Mouse (Mus musculus) induced T-regulatory cell, adult 2 months (primary cell): ENCODE measurements around the gene Gap43.
"Not testable (repeated sequence)": the region's sequence is repeated elsewhere in the genome, so short reads cannot be mapped to it uniquely, and the experiment has no call there.

Experiments used
- DNase-seq: peaks from one replicate; pipeline ENCODE4 v3.0.0-alpha.2; 2012; ENCODE audit warnings: low read depth

Gap43 gene

DNA sequence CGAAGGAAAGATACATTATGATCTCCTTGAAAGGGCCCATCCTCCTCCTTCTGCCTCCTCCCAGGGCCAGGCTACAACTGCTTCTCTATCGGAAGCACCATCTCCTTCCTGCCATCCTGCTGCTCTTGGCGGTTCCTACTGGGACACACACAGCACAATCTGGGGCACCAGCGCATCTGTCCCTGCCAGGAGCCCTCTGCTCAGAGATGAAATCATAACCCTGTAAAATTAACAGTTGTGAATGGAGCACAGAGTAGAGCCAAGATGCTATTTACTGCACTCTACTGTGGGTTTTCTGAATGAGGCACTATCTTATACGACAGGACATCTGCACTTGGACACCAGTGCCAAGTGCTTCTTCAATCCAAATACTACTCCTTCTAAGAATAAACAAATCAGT, 46.0 kb downstream of the Gap43 start:
- no peak for DNase-seq

DNA sequence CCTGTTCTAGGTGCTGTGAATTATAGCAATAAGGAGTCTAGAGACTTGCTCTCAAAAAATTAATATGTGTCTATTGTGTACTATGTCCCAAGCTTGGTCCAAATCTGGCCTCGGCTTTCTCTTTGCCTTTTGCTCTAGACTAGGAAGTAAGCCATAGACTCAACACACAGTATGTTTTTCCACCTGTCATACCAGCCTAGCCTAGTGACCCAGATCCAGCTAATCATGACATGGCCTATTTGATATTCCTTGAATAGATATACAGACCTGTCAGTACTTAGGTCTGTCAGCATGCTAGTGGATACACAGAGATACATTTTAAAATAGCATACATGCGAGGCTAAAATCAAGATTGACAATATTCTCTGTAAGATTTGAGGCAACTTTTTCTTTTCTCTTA, 46.4 kb downstream of the Gap43 start:
- no peak for DNase-seq

DNA sequence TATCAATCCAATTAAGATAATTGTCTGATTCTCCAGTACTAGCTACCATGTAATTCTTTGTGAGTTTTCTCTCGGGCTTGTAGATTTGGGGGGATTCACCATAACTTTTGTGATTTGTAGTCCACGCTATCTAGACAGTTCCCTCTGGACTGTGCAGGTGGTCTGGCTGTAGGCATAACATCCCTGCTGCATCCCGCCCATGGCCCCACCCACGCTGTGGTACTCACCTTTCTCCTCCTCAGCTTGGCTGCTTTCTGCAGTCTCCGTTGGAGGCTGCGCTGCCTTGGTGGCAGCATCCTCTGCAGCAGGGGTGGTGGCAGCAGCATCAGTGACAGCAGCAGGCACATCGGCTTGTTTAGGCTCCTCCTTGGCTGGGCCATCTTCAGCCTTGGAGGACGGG, 48.9 kb downstream of the Gap43 start:
- no peak for DNase-seq

DNA sequence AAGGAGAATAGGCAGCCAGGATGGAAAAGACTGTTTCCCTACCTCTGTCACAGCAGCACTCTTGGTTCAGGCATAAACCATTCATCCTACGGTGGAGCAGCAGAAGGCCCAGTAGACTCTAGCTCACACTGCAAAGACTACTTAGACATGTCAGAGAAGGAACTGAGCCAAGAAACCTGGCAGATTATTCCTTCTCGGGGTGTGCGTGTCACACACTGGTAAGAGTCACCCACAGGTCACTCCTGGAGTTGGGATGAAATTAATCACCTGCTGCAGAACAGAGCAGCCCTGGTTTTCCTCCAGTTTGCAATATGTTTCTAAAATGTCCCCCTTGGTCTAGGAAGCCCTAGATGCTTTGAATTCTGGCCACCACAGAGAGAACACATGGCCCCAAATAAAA, 56.4 kb downstream of the Gap43 start:
- DNase-seq, result no peak

DNA sequence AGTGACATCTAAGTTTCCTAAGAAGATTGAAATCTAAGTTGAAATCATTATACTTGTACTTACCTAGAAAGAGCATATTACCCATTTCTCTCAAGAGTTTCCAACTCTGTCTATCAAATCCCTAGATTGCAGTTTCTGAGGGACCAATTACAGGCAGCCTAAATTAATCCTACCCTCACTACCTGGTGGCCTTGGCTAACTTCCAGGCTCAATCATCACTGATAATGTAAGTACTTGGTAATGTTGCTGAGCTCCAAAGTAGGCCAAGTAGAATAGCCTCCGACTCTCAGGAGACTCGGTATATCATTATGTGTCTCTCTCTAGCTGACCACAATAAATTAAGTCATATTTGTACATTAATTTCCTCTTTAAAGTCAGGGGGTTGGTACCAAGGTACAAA, 62.7 kb downstream of the Gap43 start:
- DNase-seq, result no peak

DNA sequence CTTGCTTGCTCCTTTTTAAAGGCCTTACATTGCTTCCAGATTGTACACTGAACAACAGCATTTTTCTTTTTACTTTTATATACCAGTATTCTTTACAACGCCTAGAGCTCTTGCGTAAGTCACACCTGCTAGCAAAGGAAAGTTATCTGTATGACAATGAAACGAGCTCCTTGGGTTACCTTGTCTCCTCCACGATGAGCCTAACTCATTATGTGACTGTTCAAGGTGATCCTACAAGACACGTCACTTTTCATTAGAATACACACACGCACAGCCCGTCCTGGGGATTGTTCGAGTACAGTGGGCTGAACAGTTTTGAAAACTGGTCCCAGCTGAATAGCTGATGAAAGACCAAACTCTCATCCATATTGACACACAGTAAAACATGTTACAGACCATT, 63.2 kb downstream of the Gap43 start:
- DNase-seq, result no peak

DNA sequence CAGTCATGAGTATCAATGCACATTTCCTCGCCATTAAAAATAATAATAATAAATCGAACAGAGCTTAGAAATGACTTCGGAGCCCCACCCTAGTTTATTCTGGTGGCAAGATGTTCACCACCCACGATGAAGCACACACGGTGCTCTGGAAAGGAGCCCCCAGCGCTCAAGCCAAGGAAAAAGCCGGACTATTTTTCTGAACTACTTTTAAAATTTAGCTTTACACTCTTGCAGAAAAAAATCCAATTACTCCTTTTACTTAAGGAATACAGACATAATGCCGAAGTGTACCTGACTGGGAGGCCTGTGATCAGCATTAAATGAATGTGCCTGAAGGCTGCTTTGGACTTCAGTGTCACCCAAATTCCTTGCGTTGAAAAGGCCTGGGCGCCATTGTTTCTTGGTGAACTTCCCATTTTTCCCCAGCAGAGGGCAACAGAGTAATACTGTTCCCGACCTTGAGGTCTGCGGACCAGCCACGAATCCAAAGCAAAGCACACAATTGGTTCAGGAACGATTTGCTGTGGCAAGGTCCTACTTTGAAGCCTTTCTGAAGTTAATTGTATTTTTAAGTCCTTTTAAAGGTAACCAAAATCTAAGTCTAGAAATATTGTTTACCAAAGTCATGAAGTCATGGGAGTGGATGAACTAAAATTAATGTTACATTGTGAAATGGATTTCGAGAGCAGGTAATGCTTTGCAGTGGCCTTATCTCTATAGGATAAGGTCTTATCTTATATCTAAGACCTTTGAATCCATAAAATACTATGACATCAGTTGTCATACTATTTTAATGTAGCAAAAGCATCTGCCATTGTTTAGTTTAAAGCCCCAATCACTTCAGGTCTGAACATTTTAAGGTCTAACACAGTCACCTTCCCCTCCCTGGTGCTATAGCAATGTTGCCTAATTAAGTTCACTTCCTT, 64.0 kb downstream of the Gap43 start:
- DNase-seq, result peak; percentile 59

DNA sequence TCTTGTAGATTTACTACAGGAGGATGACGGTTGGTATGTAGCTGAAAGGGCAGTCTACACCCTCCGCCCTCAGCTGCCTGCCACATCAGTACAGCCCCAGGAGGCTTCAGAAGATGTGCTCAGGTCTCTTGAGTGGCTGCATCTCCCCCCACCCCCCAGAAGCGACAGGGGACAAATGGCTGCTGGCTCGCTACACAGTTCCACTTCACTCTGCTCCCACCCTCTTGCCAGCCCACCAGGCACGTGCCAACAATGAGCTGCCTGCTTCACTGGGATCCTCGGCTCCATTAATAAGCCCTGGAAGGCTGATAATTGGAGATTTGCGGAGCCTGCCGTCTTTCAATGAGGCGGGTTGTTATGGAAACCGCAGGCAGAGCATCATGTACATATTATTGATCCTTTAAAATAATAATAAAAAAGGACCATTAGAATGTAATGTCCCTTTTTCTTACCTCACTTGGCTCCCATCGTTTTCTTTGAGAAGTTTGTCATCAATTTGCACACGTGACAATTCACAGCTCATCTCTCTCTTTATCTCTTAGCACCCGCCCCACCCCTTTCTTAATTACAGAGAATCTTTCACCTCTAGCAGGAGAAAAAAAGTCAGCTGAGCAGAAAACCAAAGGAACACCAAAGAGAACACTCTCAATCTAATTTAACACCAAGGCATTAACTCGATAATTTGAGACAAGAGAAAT, 64.8 kb downstream of the Gap43 start:
- no peak for DNase-seq

DNA sequence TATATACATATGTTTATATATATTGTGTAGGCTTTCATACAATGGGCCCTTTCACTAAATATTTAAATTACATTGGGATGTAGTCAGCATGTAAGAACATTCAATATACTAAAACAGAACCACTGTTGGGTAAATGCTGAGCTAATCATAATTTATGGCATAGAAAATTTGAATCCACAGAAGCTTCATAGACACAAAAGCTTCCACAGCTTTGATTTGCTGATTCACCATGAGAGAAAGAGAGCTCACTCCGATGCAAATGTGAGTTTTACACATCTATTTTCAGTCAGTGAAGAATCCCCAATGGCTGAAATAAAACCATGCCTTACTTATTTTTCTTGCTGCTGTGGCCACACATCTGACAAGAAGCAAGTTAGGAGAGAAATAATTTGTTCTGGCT, 69.2 kb downstream of the Gap43 start:
- no peak for DNase-seq

DNA sequence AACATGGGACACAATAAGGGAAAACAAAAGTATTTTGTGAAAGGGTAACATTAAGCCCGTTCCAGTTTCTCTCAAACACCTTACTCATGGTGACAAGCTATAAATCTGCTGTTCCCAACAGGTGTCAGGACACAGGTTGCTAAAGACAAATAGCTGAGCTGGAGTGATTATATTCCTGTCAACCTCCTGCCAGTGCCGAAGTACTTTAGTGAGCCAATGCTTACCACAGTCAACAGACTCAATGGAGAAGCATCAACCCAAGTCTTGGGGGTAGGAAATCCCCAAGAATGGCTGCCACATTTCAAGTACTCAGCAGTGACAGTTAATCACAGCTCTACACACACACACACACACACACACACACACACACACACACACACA, 70.9 kb downstream of the Gap43 start:
- DNase-seq, result no peak

DNA sequence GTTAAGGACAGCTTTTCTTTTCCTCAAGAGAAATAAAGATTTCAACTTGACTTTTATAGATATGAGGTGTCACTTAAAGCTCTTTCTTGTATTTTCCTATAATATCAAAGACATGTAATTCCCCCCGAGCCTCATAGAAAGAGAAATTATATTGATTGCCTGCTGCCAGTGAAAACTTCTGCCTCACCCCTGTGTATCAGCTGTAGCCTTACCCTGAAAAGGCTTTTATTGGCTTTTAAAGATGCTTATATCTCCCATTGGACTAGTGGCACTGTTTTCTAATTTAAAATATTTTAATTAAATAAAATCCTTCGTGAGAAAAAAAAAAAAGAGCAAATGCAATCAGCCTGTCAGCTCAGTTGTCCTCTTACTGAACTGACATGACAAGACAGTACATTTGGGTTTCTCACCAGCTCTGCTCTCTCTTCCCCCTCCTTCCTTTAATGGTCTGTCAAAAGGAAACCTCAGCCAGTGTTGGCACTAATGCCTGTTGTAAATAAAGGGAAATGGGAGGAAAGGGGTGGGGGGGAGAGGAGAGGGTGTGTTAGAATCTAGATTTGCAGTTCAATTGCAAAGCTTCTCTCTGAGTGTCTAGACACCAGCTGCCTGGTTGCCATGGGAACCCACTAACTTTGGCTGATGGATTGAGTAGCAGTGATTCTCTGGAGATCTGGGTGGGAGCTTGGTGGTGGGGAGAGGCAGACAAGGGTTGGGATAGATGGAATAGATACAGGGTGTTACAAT, 71.4 kb downstream of the Gap43 start:
- no peak for DNase-seq

DNA sequence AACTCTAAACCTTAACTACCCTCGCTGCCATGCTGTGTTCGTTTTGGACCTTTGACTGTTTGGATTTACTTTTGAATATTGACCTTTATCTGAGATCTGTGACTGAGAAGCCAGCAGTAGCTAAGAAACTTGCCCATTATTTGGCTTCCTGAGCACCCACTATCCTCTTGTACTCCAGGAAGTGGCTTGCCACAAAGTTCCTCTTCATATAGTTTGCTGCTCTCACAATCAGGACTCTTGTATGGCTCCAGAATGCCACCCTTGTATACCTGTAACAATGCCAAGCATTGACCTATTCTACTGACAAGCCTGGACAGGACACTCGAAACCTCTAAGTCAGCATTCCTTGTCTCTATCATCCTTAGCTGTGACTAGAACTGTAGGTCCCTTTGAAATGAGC, 75.3 kb downstream of the Gap43 start:
- DNase-seq, result no peak

DNA sequence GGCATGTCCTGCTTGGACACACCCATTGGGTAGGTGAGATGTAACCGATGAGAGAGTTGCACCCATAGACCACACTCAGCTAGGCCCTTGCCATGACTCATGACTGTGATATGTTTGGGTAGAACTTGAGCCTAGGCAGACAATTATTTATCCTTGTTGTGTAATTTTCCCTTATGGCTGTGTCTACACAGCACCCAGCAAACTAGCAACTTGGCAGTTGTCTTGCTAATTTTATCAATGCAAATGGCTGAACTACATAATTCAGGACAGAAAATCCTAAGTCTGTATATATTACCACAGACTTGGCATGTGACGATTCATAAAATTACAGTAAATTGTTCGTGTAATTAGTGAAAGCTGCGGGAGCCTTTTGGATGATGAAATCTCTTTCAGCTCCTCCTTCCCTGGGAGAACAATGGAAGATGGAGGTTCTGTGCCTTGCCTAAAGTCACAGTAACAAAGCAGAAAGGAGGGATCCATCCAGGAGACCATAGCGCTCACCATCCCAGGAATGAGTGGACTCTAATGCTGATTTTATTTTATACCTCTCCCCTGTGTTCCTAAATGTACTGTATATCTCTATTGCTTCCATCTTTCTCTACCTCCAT, 77.4 kb downstream of the Gap43 start:
- no peak for DNase-seq

DNA sequence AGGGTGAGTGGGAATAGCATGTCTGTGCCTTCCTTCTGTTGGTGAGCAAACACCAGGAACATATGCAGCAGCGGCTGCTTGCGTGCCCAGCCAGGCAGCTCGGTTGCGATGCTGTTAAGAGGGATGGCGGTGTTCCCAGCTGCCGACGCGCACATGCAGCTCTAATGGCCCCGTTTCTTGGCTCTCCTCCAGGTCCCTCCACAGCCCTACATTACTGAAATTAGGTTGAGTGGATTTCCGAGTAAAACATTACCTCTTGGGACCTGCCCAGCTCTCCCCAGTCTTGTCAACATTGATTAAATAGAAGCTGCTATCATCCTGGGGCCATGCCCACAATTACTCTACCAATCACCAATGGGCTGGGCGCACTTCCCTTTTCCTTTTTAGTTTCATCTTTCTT, 84.8 kb downstream of the Gap43 start:
- no peak for DNase-seq

DNA sequence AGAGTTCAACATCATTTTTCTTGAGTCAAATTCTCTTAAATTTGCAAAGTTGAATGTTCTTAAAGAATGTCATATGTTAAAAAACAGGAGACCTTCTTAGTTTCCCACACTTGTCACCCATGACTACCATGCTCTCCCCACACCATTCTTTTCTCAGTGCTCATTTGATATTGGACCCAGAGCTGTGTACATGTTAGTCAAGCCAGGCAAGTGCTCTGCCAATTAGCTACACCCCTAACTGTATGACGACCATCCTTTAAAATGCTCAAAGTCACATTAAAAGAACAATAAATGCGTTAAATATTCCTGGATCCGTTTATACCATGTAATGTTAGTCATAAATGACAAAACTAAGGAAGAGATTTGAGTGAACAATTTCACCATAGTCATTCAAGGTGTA, 85.2 kb downstream of the Gap43 start:
- no peak for DNase-seq

DNA sequence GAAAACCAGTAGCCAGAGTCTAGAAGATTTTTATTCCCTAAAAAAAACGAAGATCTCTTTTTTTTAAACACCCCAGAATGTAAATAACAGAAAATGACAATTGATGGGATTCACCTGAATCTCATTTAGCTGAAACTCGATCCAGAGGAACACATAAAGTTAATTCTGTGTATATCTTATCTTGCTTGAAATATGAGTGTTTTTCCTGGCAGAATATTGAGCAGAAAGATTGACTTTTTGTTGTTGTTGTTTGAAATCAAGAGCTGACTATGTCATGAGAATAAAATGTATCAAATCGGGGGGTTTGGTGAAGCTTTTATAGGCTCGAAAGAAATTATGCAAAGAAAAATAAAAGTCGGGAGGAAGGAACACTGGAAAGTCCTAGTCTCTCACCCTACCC, 88.2 kb downstream of the Gap43 start:
- no peak for DNase-seq

DNA sequence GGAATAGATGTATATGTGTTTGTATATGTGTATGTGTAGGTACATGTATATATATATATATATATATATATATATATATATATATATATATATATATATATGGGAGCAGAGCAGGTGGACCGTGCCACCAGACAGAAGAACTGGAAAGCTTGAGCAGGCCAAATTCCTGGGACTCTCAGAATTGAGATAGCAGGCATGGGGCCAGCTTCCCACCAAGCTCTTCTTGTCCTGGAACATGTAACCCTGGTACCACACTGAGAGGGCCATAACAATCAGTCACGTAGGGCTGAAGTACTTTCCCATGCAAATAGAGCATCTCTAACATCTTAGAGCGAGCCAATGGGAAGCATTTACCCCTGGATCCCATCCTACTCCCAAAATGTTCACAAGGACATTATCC, 96.3 kb downstream of the Gap43 start:
- not testable (repeated sequence) for DNase-seq

DNA sequence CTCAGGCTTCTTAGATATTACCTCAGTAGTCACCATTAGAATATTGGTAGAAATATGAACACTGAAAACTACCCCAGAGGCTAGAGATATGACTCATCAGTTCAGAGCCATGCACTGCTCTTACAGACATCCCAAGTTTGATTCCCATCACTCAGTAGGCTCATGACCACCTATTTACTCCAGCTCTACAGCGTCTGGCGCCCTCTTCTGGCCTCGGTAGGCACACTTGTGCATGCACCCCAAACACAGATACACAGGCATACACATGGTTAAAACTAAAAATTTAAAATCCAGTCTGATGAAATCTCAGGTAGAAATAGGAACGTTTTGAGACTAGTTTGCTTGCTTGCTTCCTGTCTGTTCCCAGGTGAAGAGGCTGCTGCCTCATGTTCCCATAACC, 109.1 kb downstream of the Gap43 start:
- DNase-seq, result no peak
